Mouse (Mus musculus) liver, embryonic 14.5 days (tissue): ENCODE data around the gene Mapkapk3. TPM values are rescaled to one million over a fixed set of nuclear protein-coding genes. Genes with fewer than 3 reads are reported as not detected.

Experiments used
- ATAC-seq: fragments of 200-750 bp; cut with Nextera tagmentation; 2 replicates; pipeline ENCODE4 v1.8.0; 2017; ENCODE audit warnings: moderate number of reproducible peaks, mild to moderate bottlenecking, moderate library complexity; ENCODE audit not compliant: insufficient read depth
- DNase-seq, 3 experiments: peaks; one replicate each; pipeline ENCODE4 v3.0.0-alpha.2; 2012 to 2013; ENCODE audit warnings: low read depth in 3 of 3, low spot score in 3 of 3
- H3K27ac ChIP-seq: fragments of 300-500 bp; sonication (generic); 2 replicates; pipeline ENCODE4 v1.5.1; 2014; ENCODE audit warnings: moderate library complexity, mild to moderate bottlenecking, control low read depth, inconsistent platforms
- H3K27me3 ChIP-seq: fragments of 300-500 bp; sonication (generic); 2 replicates; pipeline ENCODE4 v1.6.1; 2014; ENCODE audit warnings: mild to moderate bottlenecking, low read length, moderate library complexity; ENCODE audit not compliant: control insufficient read depth, insufficient read depth
- H3K36me3 ChIP-seq: fragments of 300-500 bp; sonication (generic); replicated peaks from 2 replicates; pipeline ENCODE4 v1.6.1; 2014; ENCODE audit warnings: low read depth; ENCODE audit not compliant: control insufficient read depth, insufficient read depth
- H3K4me1 ChIP-seq, 2 experiments: fragments of 200-500 bp in 1 of 2; fragments of 300-500 bp in 1 of 2; sonication (generic) in 1 of 2; replicated peaks; 2 replicates each; pipeline ENCODE4 v1.6.1; 2012 to 2014; ENCODE audit warnings: antibody characterized with exemption in 1 of 2, inconsistent platforms in 1 of 2, low read length in 1 of 2; ENCODE audit not compliant: control insufficient read depth in 2 of 2, insufficient read depth in 2 of 2
- H3K4me2 ChIP-seq: fragments of 300-500 bp; sonication (generic); 2 replicates; pipeline ENCODE4 v1.6.1; 2014; ENCODE audit warnings: low read depth, mild to moderate bottlenecking, control low read depth, moderate library complexity
- H3K4me3 ChIP-seq, 2 experiments: fragments of 200-500 bp in 1 of 2; fragments of 300-500 bp in 1 of 2; sonication (generic) in 1 of 2; 2 replicates each; pipeline ENCODE4 v1.5.1; 2012 to 2014; ENCODE audit warnings: low read depth in 2 of 2, low read length in 2 of 2, mild to moderate bottlenecking in 2 of 2, control low read depth in 1 of 2, inconsistent platforms in 1 of 2, moderate library complexity in 1 of 2; ENCODE audit not compliant: insufficient read depth in 1 of 2
- H3K9ac ChIP-seq: fragments of 300-500 bp; sonication (generic); replicated peaks from 2 replicates; pipeline ENCODE4 v1.6.1; 2014; ENCODE audit warnings: mild to moderate bottlenecking, control low read depth, moderate library complexity
- H3K9me3 ChIP-seq: fragments of 300-500 bp; sonication (generic); 2 replicates; pipeline ENCODE4 v1.6.1; 2016; ENCODE audit warnings: low read length, mixed read lengths; ENCODE audit not compliant: control insufficient read depth
- CTCF ChIP-seq: IDR thresholded peaks from 2 replicates; pipeline ENCODE4 v1.5.1; 2016; ENCODE audit warnings: antibody characterized with exemption, low read depth, control low read depth
- EP300 ChIP-seq: IDR thresholded peaks from 2 replicates; pipeline ENCODE4 v1.6.1; 2016; ENCODE audit warnings: antibody characterized with exemption, low read depth
- WGBS: fragments of 180-500 bp; shearing (Covaris S2); extraction: QIAGEN DNeasy Blood & Tissue Kit; methylation state at CpG from one replicate; pipeline ENCODE4 v1.1.7; 2014; ENCODE audit not compliant: insufficient replicate concordance; 5-methylcytosine and 5-hydroxymethylcytosine counted together
- polyA plus RNA-seq, 2 experiments: library from polyadenylated mRNA; depleted of rRNA in 1 of 2; stranded (reverse) in 1 of 2; unstranded in 1 of 2; fragments of >200 nt; fragmentation: Nextera tagmentation in 1 of 2; extraction: Ambion mirVana in 1 of 2; gene quantifications; 2 replicates each; pipeline versions ENCODE4 v1.2.1 to v1.2.3; 2012 to 2014

The Mapkapk3 gene
- polyA plus RNA-seq, 2 experiments, result 6.2 to 8.0 TPM

GRCm38 (mm10) chr9:107334356-107334755 lies 44.7 kb upstream of the Mapkapk3 start:
- Histone ChIP-seq H3K4me1 (peaks cover 2 to 6% of the 10 kb centered on the region in 2 experiments; a peak in 1 of 4 replicates), H3K9me3 (no peaks in the 10 kb centered on the region), H3K36me3 (no peaks in the 10 kb centered on the region), H3K27me3 (no peaks in the 10 kb centered on the region), H3K27ac (no peak overlapping the region), H3K9ac (no peak overlapping the region), H3K4me3 (no peak overlapping the region), H3K4me2 (no peak overlapping the region)
- ATAC-seq, result no peak
- DNase-seq, result no peak
- 66% methylated on average over 6 of the region's 6 CpGs for WGBS
- TF ChIP-seq EP300 (no peak), CTCF (no peak)

- ATAC-seq, result no peak
- Histone ChIP-seq H3K36me3 (no peaks in the 10 kb centered on the region), H3K27ac (no peak overlapping the region), H3K4me1 (peaks cover 2 to 4% of the 10 kb centered on the region in 2 experiments; a peak in 1 of 4 replicates), H3K27me3 (no peaks in the 10 kb centered on the region), H3K9ac (no peak overlapping the region), H3K4me3 (no peak overlapping the region), H3K4me2 (no peak overlapping the region), H3K9me3 (no peaks in the 10 kb centered on the region)
- no peak for DNase-seq
- no peak for TF ChIP-seq CTCF
- no peak for TF ChIP-seq EP300
- 45% methylated on average over 2 of the region's 2 CpGs for WGBS
These were observed 44.0 kb upstream of the Mapkapk3 start for GRCm38 (mm10) chr9:107333686-107334085.

- no peak overlapping the region for H3K27ac ChIP-seq
- TF ChIP-seq CTCF, result no peak
- TF ChIP-seq EP300, result no peak
These were observed 41.1 kb upstream of the Mapkapk3 start for GRCm38 (mm10) chr9:107330791-107331190.

GRCm38 (mm10) chr9:107327879-107328620 lies 38.4 kb upstream of the Mapkapk3 start:
- Histone ChIP-seq H3K4me3 (no peak overlapping the region), H3K27ac (no peak overlapping the region), H3K27me3 (no peaks in the 10 kb centered on the region), H3K36me3 (no peaks in the 10 kb centered on the region), H3K9me3 (no peaks in the 10 kb centered on the region), H3K4me1 (no peaks in the 10 kb centered on the region; a peak in 1 of 4 replicates), H3K4me2 (no peak overlapping the region), H3K9ac (no peak overlapping the region)
- no peak for TF ChIP-seq EP300
- TF ChIP-seq CTCF, result no peak
- 78% methylated on average over 16 of the region's 16 CpGs for WGBS
- no peak for ATAC-seq
- no peak for DNase-seq

More at GRCm38 (mm10) chr9:107330791-107331190, 41.1 kb upstream of the Mapkapk3 start:
- H3K36me3 ChIP-seq, result no peaks in the 10 kb centered on the region
- H3K4me1 ChIP-seq, result no peaks in the 10 kb centered on the region
- H3K4me2 ChIP-seq, result no peak overlapping the region
- DNase-seq (no peak), ATAC-seq (no peak)
- no peaks in the 10 kb centered on the region for H3K9me3 ChIP-seq
- no peak overlapping the region for H3K9ac ChIP-seq
- no peaks in the 10 kb centered on the region for H3K27me3 ChIP-seq
- 44% methylated on average over 6 of the region's 6 CpGs for WGBS
- H3K4me3 ChIP-seq, result no peak overlapping the region

GRCm38 (mm10) chr9:107325904-107326303 lies 36.2 kb upstream of the Mapkapk3 start:
- Histone ChIP-seq H3K27ac (no peak overlapping the region), H3K36me3 (no peaks in the 10 kb centered on the region), H3K4me1 (no peaks in the 10 kb centered on the region; a peak in 1 of 4 replicates), H3K27me3 (no peaks in the 10 kb centered on the region), H3K9me3 (no peaks in the 10 kb centered on the region), H3K9ac (no peak overlapping the region), H3K4me3 (no peak overlapping the region), H3K4me2 (no peak overlapping the region)
- WGBS, result 55% methylated on average over 7 of the region's 7 CpGs
- no peak for DNase-seq
- ATAC-seq, result no peak
- no peak for TF ChIP-seq CTCF
- no peak for TF ChIP-seq EP300
